Mouse (Mus musculus) brain, embryonic 14.5 days (tissue): ENCODE measurements around the gene Hist1h4h.
"Not testable (repeated sequence)": the region's sequence is repeated elsewhere in the genome, so short reads cannot be mapped to it uniquely, and the experiment has no call there.

Source experiments
- CTCF ChIP-seq: fragments of 200-500 bp; IDR thresholded peaks from 2 replicates; pipeline ENCODE4 v1.5.1; 2012; ENCODE audit warnings: inconsistent platforms, mild to moderate bottlenecking, moderate library complexity, borderline replicate concordance; ENCODE audit not compliant: insufficient read depth, insufficient read length; ENCODE audit errors: extremely low read depth
- POLR2A ChIP-seq: fragments of 200-500 bp; IDR thresholded peaks from 2 replicates; pipeline ENCODE4 v1.6.1; 2012; ENCODE audit warnings: mild to moderate bottlenecking, inconsistent platforms, borderline replicate concordance; ENCODE audit not compliant: poor library complexity, insufficient read depth, insufficient read length, severe bottlenecking; ENCODE audit errors: extremely low read depth

GRCm38 (mm10) chr13:23574546-23575170 lies 43.8 kb downstream of the Hist1h4h start:
- TF ChIP-seq POLR2A, CTCF: not testable (repeated sequence)
